Mouse (Mus musculus): ENCODE measurements around the gene Mnt. TPM values are rescaled to one million over a fixed set of nuclear protein-coding genes. Genes with fewer than 3 reads are reported as not detected.

Gene Mnt
- total and polyA plus RNA-seq, 3 experiments: 4.6 to 117 (median 19.6) TPM

DNA sequence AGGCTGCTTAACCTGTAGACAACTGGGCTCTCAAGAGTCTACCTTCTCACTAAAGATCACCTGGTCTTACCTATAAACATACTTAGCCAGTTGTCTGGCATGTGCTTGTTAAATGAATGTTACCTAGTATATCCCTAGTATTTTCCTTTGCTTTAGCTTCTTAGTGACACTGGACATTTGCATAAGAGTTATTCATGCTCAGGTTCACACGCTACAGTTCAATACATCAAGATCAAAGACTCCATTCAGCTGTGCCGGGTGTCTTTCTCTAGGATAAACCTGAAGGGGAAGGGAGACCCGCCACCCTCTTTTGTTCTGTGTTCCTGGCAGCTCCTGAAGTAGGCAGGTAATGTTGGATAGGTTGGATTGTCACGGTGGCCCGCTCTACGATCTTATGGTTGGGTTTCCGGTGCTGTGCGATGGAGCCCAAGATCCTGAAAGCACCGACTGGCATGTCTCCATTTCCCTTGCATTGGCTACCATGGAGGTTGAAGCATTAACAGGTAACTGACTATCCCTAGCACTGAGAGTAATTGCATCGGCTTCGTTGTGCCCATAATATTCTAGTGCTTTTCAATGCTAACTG, 1.7 kb upstream of the Mnt start:
- Histone ChIP-seq H3K9me3 (replicated peaks) (no peaks in the 10 kb centered on the region), H3K4me1 (ENCODE audit: insufficient read depth, low read depth, low read length) (peaks cover 62% of the 10 kb centered on the region)
- TF ChIP-seq POLR2AphosphoS5 (IDR thresholded peaks at IDR 0.05; ENCODE audit: insufficient replicate concordance, low read depth, low read length) (no peak), TAL1 (conservative IDR thresholded peaks at IDR 0.05; ENCODE audit: low read depth, low read length) (no peak), GATA1 (IDR thresholded peaks at IDR 0.05; ENCODE audit: borderline replicate concordance, low read length) (no peak), GATA2 (IDR thresholded peaks at IDR 0.05; ENCODE audit: borderline replicate concordance, low read depth, low read length) (no peak), CTCF (IDR thresholded peaks at IDR 0.05; ENCODE audit: low read depth, low read length) (no peak)

DNA sequence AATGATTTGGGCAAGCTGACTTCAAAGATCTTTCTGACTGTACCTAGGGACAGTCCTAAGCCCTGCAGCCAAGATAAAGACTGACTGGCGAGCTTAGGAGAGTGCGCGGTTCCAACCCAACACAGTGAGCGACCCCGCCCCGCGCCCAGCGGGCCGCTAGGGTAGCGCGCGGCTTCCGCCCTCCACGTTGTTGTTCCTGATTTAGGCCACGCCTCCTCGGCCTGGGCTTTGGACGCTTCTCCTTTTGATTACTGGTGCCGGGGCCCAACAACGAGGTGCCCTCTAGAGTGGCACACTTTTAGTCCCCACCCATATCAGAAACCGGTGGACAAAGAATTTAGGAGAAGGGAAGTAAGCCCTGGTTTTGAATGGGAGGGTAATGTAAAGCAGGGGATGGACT, 908 bp upstream of the Mnt start:
- Histone ChIP-seq H3K4me1 (ENCODE audit: insufficient read depth, low read depth, low read length) (peaks cover 69% of the 10 kb centered on the region), H3K9me3 (replicated peaks) (no peaks in the 10 kb centered on the region), H3K36me3 (replicated peaks) (peaks cover 49% of the 10 kb centered on the region), H3K4me3 (ENCODE audit: low read depth, low read length) (peak overlapping the region; percentile 93), H3K27me3 (ENCODE audit: insufficient read depth, low read length) (no peaks in the 10 kb centered on the region)
- ATAC-seq (ENCODE audit: extremely low read depth, insufficient number of reproducible peaks, low FRiP score, poor library complexity, severe bottlenecking) (no peak), DNase-seq (ENCODE audit: low spot score) (peak; percentile 71)
- TF ChIP-seq TAL1 (conservative IDR thresholded peaks at IDR 0.05; ENCODE audit: low read depth, low read length) (no peak), GATA1 (IDR thresholded peaks at IDR 0.05; ENCODE audit: borderline replicate concordance, low read length) (no peak), GATA2 (IDR thresholded peaks at IDR 0.05; ENCODE audit: borderline replicate concordance, low read depth, low read length) (no peak), POLR2AphosphoS5 (IDR thresholded peaks at IDR 0.05; ENCODE audit: insufficient replicate concordance, low read depth, low read length) (no peak), CTCF (IDR thresholded peaks at IDR 0.05; ENCODE audit: low read depth, low read length) (no peak)

More for the DNA sequence above, 1.7 kb upstream of the Mnt start:
- ATAC-seq (ENCODE audit: extremely low read depth, insufficient number of reproducible peaks, low FRiP score, poor library complexity, severe bottlenecking) (no peak), DNase-seq (ENCODE audit: low spot score) (no peak)
- peaks cover 47% of the 10 kb centered on the region for H3K36me3 ChIP-seq (replicated peaks)
- H3K4me3 ChIP-seq (ENCODE audit: low read depth, low read length): peak overlapping the region; percentile 93; the same call in 1 of the 2 replicates
- no peaks in the 10 kb centered on the region for H3K27me3 ChIP-seq (ENCODE audit: insufficient read depth, low read length)

GRCm38 (mm10) chr11:74831191-74831605, 478 bp downstream of the Mnt start:
- peaks cover 78% of the 10 kb centered on the region for H3K4me1 ChIP-seq (ENCODE audit: insufficient read depth, low read depth, low read length)
- DNase-seq (ENCODE audit: low spot score) (peak; percentile 35), ATAC-seq (ENCODE audit: extremely low read depth, insufficient number of reproducible peaks, low FRiP score, poor library complexity, severe bottlenecking) (no peak)
- no peaks in the 10 kb centered on the region for H3K9me3 ChIP-seq (replicated peaks)
- TF ChIP-seq TAL1 (conservative IDR thresholded peaks at IDR 0.05; ENCODE audit: low read depth, low read length) (no peak), POLR2AphosphoS5 (IDR thresholded peaks at IDR 0.05; ENCODE audit: insufficient replicate concordance, low read depth, low read length) (no peak), CTCF (IDR thresholded peaks at IDR 0.05; ENCODE audit: low read depth, low read length) (no peak), GATA2 (IDR thresholded peaks at IDR 0.05; ENCODE audit: borderline replicate concordance, low read depth, low read length) (no peak), GATA1 (IDR thresholded peaks at IDR 0.05; ENCODE audit: borderline replicate concordance, low read length) (no peak)
- H3K36me3 ChIP-seq (replicated peaks): peaks cover 52% of the 10 kb centered on the region
- H3K27me3 ChIP-seq (ENCODE audit: insufficient read depth, low read length): no peaks in the 10 kb centered on the region
- peak overlapping the region; percentile 93 for H3K4me3 ChIP-seq (ENCODE audit: low read depth, low read length)

DNA sequence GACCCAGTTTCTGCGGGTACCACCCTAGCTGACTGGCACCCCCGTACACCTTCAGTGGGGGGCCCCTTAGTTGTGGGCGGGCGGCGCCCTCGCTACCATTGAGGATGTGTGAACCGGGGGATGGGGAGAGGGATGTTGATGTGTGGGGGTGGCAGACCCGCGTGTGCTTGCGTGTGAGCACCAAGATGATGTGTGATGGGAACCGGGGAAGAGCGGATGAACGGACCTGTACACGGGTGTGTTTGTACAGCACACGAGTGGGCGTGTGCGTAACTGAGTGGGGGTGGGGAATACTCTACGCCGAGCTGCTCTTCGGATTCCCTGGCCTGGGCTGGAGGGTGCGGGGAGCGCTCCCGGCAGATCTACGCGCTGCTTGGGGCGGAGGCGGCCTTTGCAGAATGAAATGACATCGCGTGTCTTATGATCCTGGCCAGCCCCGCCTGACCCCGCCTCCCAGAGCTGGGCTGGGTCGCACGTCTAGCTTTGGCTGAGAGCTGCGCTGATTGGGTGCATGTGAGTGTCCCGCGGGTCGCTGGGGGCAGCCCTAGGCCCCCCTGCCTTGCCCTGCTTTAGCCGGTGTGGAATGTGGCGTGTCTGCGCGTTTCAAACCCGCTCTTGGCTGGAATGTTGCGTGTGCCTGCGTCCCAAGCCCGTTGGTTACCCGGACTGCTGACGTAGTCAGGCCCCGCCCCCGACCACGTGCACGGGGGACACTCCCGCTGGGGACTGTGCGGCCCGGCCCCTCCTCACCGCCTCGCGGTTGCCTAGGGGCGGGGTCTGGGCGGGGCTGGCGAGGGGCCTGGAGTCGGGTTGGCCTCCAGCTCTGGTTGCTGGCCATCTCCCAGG, 1.1 kb downstream of the Mnt start:
- H3K27me3 ChIP-seq (ENCODE audit: insufficient read depth, low read length): no peaks in the 10 kb centered on the region
- ATAC-seq (ENCODE audit: extremely low read depth, insufficient number of reproducible peaks, low FRiP score, poor library complexity, severe bottlenecking) (peak; percentile 57), DNase-seq (ENCODE audit: low spot score) (peak; percentile 88)
- no peak for TF ChIP-seq TAL1 (conservative IDR thresholded peaks at IDR 0.05; ENCODE audit: low read depth, low read length)
- TF ChIP-seq GATA1 (IDR thresholded peaks at IDR 0.05; ENCODE audit: borderline replicate concordance, low read length): no peak
- TF ChIP-seq POLR2AphosphoS5 (IDR thresholded peaks at IDR 0.05; ENCODE audit: insufficient replicate concordance, low read depth, low read length): peak; percentile 81; the same call in 1 of the 2 replicates
- no peak for TF ChIP-seq GATA2 (IDR thresholded peaks at IDR 0.05; ENCODE audit: borderline replicate concordance, low read depth, low read length)
- TF ChIP-seq CTCF (IDR thresholded peaks at IDR 0.05; ENCODE audit: low read depth, low read length): no peak
- no peaks in the 10 kb centered on the region for H3K9me3 ChIP-seq (replicated peaks)
- H3K36me3 ChIP-seq (replicated peaks): peaks cover 53% of the 10 kb centered on the region
- H3K4me3 ChIP-seq (ENCODE audit: low read depth, low read length): peak overlapping the region; percentile 93
- H3K4me1 ChIP-seq (ENCODE audit: insufficient read depth, low read depth, low read length): peaks cover 79% of the 10 kb centered on the region

GRCm38 (mm10) chr11:74832503-74833143, 1.9 kb downstream of the Mnt start:
- H3K9me3 ChIP-seq (replicated peaks): no peaks in the 10 kb centered on the region
- DNase-seq (ENCODE audit: low spot score) (peak; percentile 64), ATAC-seq (ENCODE audit: extremely low read depth, insufficient number of reproducible peaks, low FRiP score, poor library complexity, severe bottlenecking) (no peak)
- peaks cover 81% of the 10 kb centered on the region for H3K4me1 ChIP-seq (ENCODE audit: insufficient read depth, low read depth, low read length)
- TF ChIP-seq TAL1 (conservative IDR thresholded peaks at IDR 0.05; ENCODE audit: low read depth, low read length) (no peak), GATA1 (IDR thresholded peaks at IDR 0.05; ENCODE audit: borderline replicate concordance, low read length) (no peak), POLR2AphosphoS5 (IDR thresholded peaks at IDR 0.05; ENCODE audit: insufficient replicate concordance, low read depth, low read length) (no peak), CTCF (IDR thresholded peaks at IDR 0.05; ENCODE audit: low read depth, low read length) (no peak), GATA2 (IDR thresholded peaks at IDR 0.05; ENCODE audit: borderline replicate concordance, low read depth, low read length) (no peak)
- H3K4me3 ChIP-seq (ENCODE audit: low read depth, low read length): peak overlapping the region; percentile 93
- H3K27me3 ChIP-seq (ENCODE audit: insufficient read depth, low read length): no peaks in the 10 kb centered on the region
- H3K36me3 ChIP-seq (replicated peaks): peaks cover 56% of the 10 kb centered on the region

Data from G1E (cell line).